Mouse (Mus musculus): ENCODE measurements around the gene Tut1.

The Tut1 gene

GRCm38 (mm10) chr19:8953135-8954039 is at the start of gene Tut1:
Gene Tut1, plus strand, starts transcription at chr19:8953847.
- peak; percentile 72 to 85 for DNase-seq (ENCODE audit: low spot score in 2 of 2)

DNA sequence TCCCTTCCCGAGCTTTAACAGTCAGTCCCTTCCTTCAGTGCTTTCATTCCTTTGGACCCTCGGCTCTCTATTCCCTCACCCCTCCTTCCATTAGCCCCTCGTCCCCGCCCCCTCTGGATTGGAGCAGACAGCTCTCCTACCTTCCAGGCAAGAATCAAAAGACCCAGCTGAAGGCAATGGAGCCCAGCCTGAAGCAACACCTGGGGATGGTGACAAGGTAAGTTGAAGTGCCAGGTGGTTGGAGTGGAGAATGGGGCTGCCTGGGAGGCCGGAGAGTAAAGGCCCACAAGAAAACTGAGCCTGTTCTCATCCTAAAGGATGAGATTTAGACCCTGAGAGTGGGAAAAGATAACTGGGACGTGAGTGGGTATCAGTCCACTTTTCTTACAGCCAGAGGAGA is 45.1 kb upstream of the Tut1 start:
- no peak for DNase-seq (ENCODE audit: low spot score in 2 of 2)

- DNase-seq (ENCODE audit: low spot score in 2 of 2) = no peak
Observed at GRCm38 (mm10) chr19:8911810-8912209, 41.8 kb upstream of the Tut1 start.

GRCm38 (mm10) chr19:8914212-8914611 is 39.4 kb upstream of the Tut1 start:
- no peak for DNase-seq (ENCODE audit: low spot score in 2 of 2)

DNA sequence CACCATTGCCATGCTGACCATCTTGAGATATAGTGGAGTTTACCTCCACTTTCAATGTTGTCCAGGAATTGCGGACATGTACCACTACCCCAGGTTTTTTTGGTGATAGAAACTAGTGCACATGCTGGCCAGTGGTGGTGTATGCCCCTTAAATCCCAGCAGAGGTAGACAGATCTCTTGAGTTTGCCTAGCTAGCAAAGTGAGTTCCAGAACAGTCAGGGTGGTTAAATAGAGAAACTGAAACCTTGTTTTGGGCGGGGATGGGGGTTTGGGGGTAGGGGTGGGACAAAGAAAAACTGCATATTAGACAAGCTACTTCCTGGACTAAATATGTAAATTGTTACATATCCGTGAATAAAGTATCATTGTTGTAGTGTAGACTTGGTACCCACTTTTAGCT is 34.6 kb upstream of the Tut1 start:
- DNase-seq (ENCODE audit: low spot score in 2 of 2) = no peak

DNA sequence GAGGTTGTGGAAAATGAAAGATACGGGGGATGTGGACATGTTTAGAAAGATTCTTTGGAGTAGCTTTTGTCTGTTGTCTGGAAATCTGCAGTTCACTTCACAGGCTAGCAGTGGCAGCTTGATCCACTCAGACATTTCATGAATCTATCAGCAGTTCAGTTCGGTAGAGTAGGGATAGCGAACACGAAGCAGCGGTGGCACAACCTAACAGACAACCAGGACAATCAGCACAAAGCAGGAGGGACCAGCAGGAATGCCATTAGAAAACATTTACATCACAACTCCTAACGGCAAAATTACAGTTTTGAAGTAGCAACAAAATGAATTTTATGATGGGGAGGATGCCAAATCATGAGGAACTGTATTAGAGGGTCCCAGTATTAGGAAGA is 34.0 kb upstream of the Tut1 start:
- DNase-seq (ENCODE audit: low spot score in 2 of 2) = no peak

DNA sequence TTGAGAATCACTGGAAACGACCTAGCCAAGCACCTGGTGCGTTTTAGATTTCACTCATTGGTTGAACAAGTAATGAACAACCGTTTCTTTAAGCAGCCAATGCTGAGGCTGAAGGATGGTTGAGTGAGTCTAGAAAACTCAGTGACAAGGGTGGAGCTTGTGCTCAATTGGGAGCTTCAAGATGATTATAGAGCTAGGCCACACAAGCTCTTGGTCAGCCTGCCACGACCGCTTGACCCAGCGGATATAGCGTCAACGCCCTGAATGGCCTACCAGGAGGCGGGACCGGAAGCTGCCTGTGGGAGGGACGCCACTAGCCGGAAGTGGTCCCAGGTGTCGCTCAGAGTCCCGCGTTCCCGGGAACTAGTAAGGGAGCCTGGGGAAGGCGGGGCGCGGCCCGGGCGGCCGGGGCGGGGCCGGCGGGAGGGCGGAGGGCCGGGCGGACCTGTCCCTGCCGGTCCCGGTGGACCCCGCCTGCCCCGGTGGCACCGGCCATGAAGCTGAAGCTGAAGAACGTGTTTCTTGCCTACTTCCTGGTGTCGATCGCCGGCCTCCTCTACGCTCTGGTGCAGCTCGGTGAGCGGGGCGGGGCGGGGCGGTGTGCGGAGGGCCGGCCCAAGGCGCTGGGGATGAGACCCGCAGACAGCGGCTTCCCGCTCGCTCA is 33.4 kb upstream of the Tut1 start, which contains the start of gene B3gat3:
B3gat3 (plus strand) TSS at position 302 of the 664 bp plus-strand sequence.
- peak; percentile 76 to 85 for DNase-seq (ENCODE audit: low spot score in 2 of 2)

DNA sequence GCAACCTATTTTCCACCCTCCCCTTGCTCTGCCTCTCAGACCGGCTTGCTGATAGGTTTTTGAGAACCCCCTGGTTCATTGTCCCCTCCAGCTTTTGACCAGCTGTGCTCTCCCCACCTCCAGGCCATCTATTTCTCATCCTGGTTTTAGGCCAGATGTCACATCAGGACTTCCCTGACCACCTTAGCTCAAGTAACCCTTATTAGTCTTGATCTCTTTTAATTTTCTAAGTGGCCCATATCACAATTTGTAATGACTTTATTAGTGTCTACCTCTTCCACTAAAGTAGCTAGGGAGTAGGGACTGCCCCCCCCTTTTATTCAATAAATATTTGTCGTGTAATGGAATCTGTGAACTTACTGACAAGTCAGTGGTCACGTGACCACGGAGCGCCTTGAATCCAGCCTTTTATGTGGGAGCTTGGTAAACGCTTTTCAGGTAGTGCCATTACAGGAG is 32.8 kb upstream of the Tut1 start:
- DNase-seq (ENCODE audit: low spot score in 2 of 2) = no peak

DNA sequence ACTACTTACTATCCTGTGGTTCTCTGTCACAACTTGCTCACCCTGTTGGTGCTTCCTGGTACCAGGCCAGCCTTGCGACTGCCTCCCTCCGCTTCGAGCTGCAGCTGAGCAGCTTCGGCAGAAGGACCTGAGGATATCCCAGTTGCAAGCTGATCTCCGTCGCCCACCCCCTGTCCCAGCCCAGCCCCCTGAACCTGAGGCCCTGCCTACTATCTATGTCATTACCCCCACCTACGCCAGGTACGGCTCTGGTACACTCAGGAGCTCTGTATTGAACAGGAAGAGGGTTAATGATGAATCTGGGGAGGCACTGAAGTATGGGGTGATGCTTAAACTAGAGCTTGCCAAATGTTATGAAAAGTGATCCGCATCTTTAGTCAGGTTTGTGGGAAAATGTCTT is 31.9 kb upstream of the Tut1 start:
- DNase-seq (ENCODE audit: low spot score in 2 of 2) = no peak

- no peak for DNase-seq (ENCODE audit: low spot score in 2 of 2)
Observed at GRCm38 (mm10) chr19:8926766-8927165, 26.9 kb upstream of the Tut1 start.

DNA sequence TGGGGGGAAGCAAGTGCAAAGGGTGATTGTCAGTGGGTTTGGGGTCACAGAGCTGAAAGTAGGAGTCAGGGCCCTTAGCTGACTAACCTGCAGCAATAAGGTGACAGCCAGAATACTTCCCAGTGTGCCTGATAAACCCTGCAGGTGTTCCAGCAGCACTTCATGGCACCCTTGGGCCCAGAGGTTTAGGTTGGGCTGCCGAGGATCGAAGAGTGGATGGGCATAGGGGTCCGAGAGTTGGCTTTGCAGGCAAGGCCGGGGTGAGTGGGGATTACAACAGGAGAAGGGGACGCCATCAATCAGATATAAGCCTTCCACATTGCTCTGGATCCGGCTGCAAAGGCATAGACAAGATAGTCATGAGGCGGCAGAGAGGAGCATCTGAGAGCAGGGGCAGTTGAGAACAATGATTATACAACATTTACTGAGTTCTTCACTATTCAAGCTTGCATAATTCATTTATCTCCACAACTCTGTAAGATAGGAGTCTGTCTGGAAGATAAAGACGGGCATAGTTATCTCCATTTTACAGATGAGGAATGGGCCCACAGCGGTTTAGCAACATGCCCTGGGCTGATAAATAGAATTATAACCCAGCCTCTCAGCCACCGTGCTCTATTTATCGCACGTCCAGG is 25.6 kb upstream of the Tut1 start:
- no peak for DNase-seq (ENCODE audit: low spot score in 2 of 2)

- no peak for DNase-seq (ENCODE audit: low spot score in 2 of 2)
Observed at GRCm38 (mm10) chr19:8928689-8929223, 24.9 kb upstream of the Tut1 start.

- peak; percentile 77 to 82 for DNase-seq (ENCODE audit: low spot score in 2 of 2)
Observed at GRCm38 (mm10) chr19:8929224-8930088, 24.2 kb upstream of the Tut1 start, which contains the start of the genes Rom1 and Eml3. Gene Rom1, minus strand, starts transcription at chr19:8929356. Gene Eml3, plus strand, starts transcription at chr19:8929552.

DNA sequence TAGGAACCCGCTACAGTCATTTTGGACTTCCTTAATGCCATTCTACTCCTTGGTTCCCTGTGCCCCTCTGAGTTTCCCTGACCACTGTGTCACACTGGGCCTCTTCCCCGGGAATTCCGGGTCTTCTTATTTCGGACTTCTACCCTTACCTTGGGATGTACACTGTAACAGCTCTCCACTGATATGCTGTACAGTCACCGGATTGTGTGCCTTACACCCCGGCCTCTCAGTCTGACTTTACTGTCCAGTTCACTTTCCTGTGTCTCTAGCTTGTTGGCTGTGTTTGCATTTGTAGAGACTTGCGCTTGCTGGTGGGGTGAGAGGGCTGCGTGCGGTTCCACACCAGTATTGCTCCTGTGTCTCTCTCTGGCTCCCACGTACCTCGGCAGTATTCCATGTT is 23.5 kb upstream of the Tut1 start:
- no peak for DNase-seq (ENCODE audit: low spot score in 2 of 2)

- DNase-seq (ENCODE audit: low spot score in 2 of 2) = no peak
Observed at GRCm38 (mm10) chr19:8930771-8931170, 22.9 kb upstream of the Tut1 start.

- no peak for DNase-seq (ENCODE audit: low spot score in 2 of 2)
Observed at GRCm38 (mm10) chr19:8936736-8937135, 16.9 kb upstream of the Tut1 start.

GRCm38 (mm10) chr19:8940526-8941133 is 13.0 kb upstream of the Tut1 start:
- no peak for DNase-seq (ENCODE audit: low spot score in 2 of 2)

DNA sequence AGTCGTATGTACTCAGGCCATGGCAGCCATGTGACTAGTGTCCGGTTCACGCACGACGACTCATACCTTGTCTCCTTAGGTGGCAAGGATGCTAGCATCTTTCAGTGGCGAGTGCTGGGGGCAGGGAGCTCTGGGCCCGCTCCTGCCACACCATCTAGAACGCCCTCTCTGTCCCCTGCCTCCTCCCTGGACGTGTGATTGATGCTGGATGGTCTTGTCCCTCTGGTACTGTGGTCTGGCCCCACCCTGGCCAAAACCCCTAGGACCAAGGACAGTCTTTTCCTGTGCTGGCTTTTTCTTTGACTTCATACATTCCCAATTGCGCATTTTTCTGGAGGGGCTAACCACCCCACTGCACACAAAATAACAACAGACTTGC is 12.5 kb upstream of the Tut1 start:
- DNase-seq (ENCODE audit: low spot score in 2 of 2) = no peak

- DNase-seq (ENCODE audit: low spot score in 2 of 2) = peak; percentile 93 to 95
Observed at GRCm38 (mm10) chr19:8941515-8942217, 12.0 kb upstream of the Tut1 start, which contains the start of gene Mta2. Gene Mta2, plus strand, starts transcription at chr19:8941875.
